Mouse (Mus musculus): ENCODE results near the gene Hoxa3. TPM values are rescaled to one million over a fixed set of nuclear protein-coding genes. Genes with fewer than 3 reads are reported as not detected.

The Hoxa3 gene
- total and polyA plus RNA-seq, 3 experiments: 0.08 to 0.38 (median 0.34) TPM

GRCm38 (mm10) chr6:52225612-52226568 is 12.8 kb upstream of the Hoxa3 start:
- H3K4me1 ChIP-seq (ENCODE audit: control insufficient read depth in 1 of 2, insufficient read depth in 2 of 2): peaks cover 0 to 8% of the 10 kb centered on the region in 2 experiments; a peak in 2 of 4 replicates
- H3K27ac ChIP-seq (ENCODE audit: insufficient read depth, low read depth): no peak overlapping the region
- no peaks in the 10 kb centered on the region for H3K27me3 ChIP-seq (replicated peaks)
- no peak overlapping the region for H3K4me2 ChIP-seq (ENCODE audit: insufficient read depth, low read depth, poor library complexity, severe bottlenecking)
- H3K4me3 ChIP-seq (replicated peaks in 1 of 3; ENCODE audit: low read depth in 2 of 3, low read length in 2 of 3, poor library complexity in 1 of 3): no peak overlapping the region
- no peaks in the 10 kb centered on the region for H3K79me2 ChIP-seq (replicated peaks; ENCODE audit: control insufficient read depth, extremely low read depth, insufficient read depth, poor library complexity, severe bottlenecking)
- no peak for TF ChIP-seq MAZ (IDR thresholded peaks at IDR 0.05; ENCODE audit: low read depth, low read length)
- no peak for TF ChIP-seq MEF2A (IDR thresholded peaks at IDR 0.05; ENCODE audit: borderline replicate concordance, low read depth, low read length)
- TF ChIP-seq USF2 (conservative IDR thresholded peaks at IDR 0.05; ENCODE audit: low read depth, low read length): no peak
- TF ChIP-seq MXI1 (IDR thresholded peaks at IDR 0.05; ENCODE audit: low read depth, low read length): no peak
- no peak for TF ChIP-seq TBP (conservative IDR thresholded peaks at IDR 0.05; ENCODE audit: low read depth, low read length)
- TF ChIP-seq ZKSCAN1 (IDR thresholded peaks at IDR 0.05; ENCODE audit: borderline replicate concordance, low read depth, low read length): no peak
- no peak for TF ChIP-seq EP300 (IDR thresholded peaks at IDR 0.05; ENCODE audit: low read length)
- no peak for TF ChIP-seq KAT2A (IDR thresholded peaks at IDR 0.05; ENCODE audit: insufficient replicate concordance, low read length)
- no peak for TF ChIP-seq TCF12 (IDR thresholded peaks at IDR 0.05; ENCODE audit: low read depth, low read length)
- no peak for TF ChIP-seq E2F4 (IDR thresholded peaks at IDR 0.05; ENCODE audit: insufficient replicate concordance, low read depth, low read length)
- TF ChIP-seq JUND (conservative IDR thresholded peaks at IDR 0.05; ENCODE audit: low read depth, low read length): no peak
- TF ChIP-seq ZMIZ1 (IDR thresholded peaks at IDR 0.05; ENCODE audit: low read depth, low read length): no peak
- TF ChIP-seq RCOR1 (conservative IDR thresholded peaks at IDR 0.05; ENCODE audit: low read depth, low read length): no peak
- no peak for TF ChIP-seq CHD2 (IDR thresholded peaks at IDR 0.05; ENCODE audit: low read length)
- no peak for TF ChIP-seq PAX5 (IDR thresholded peaks at IDR 0.05; ENCODE audit: low read length)
- TF ChIP-seq GABPA (IDR thresholded peaks at IDR 0.05; ENCODE audit: insufficient replicate concordance, low read depth, low read length): no peak
- no peak for TF ChIP-seq ZC3H11A (IDR thresholded peaks at IDR 0.05; ENCODE audit: low read depth, low read length)
- in situ Hi-C loops (cut with MboI; ENCODE audit: low pct_ligation_motif_present, low pct_unique_long_range_greater_than_20kb, low sequenced_read_pairs) (loop anchor here (10.0 kb wide), 2 partner anchors 641 to 1011 kb away; no protein-coding TSS in a partner anchor), dilution Hi-C loops (cut with MboI; ENCODE audit: extremely low pct_ligation_motif_present, extremely low pct_unique_long_range_greater_than_20kb, low sequenced_read_pairs) (no loop called here)
- no peak overlapping the region for H3K9ac ChIP-seq (ENCODE audit: insufficient read depth, low read depth)
- DNase-seq (ENCODE audit: extremely low read depth): no peak
- peaks cover 5 to 29% of the 10 kb centered on the region in 2 experiments for H3K36me3 ChIP-seq (replicated peaks in 1 of 2; ENCODE audit: control insufficient read depth in 1 of 2, insufficient read depth in 1 of 2, low read length in 1 of 2)
- peaks cover 25% of the 10 kb centered on the region for H3K9me3 ChIP-seq (replicated peaks; ENCODE audit: low read length)

Measured in CH12.LX (cell line).